Mouse (Mus musculus) fibroblast of lung, adult 2 months (primary cell): ENCODE measurements around the gene Ephb2.

Experiments used
- DNase-seq: peaks from one replicate; pipeline ENCODE4 v3.0.0-alpha.2; 2011; ENCODE audit warnings: low read depth

Ephb2 gene

DNA sequence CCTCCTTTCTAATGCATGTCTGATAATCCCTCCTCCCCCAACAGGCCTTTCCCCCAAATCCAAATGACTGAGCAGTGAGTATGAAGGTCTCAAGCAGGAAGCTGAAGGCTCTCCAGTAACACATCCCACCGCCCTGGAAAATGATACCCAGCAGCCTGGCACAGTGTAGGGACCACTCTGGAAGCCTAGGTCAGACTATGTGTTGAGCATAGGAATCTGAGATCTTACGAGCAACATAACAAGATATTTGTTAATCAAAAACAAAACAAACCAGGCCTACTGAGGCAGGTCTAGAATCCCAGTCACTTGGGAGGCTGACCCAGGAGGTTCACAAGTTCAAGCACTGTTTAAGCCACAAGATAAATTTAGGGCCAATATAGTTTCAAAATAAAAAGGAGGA lies 235.3 kb downstream of the Ephb2 start:
- no peak for DNase-seq

DNA sequence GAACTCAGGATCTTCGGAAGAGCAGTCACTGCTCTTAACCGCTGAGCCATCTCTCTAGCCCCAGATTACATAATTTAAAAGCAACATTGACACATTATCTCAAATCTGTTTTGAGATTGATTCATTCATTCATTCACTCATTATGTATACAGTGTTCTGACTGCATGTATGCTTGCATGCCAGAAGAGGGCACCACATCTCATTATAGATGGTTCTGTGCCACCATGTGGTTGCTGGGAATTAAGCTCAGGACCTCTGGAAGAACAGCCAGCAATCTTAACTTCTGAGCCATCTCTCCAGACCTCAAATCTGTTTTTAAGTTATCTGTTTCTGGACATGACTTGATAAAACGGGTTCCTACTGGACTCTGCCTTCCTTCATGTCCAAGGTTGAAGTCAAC lies 235.9 kb downstream of the Ephb2 start:
- DNase-seq, result no peak

DNA sequence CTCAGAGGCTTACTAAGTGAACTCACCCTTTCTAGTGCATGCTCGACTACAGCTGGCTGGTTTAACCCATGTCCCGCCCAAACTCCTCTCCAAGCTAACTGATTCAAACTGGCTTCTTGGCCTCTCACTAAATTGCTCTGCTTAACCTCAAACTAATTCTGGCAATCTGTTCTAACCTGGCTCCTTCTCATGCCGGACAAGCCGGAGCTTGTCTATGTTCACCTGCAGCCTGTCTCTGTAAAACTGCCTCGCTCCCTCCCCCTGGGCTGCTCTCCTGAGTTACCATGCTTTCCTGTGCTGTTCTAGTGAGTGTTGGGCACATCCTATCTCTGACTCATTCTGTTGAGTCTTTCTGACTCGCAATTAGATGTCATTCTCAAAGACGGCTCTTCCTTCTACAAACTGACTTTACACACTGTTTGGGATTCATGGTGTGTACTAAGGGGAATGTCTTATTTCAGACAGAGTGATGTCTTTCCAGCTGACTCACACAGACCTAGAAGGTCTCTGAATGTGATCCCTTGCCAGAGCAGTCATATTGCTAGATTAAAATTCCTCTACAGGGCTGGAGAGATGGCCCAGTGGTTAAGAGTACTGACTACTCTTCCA lies 237.4 kb downstream of the Ephb2 start:
- no peak for DNase-seq
